Mouse (Mus musculus): Measurements from ENCODE around the gene Bex4. TPM values are rescaled to one million over a fixed set of nuclear protein-coding genes. Genes with fewer than 3 reads are reported as not detected.
"Not testable (repeated sequence)": the region's sequence is repeated elsewhere in the genome, so short reads cannot be mapped to it uniquely, and the experiment has no call there.

Bex4 gene
- polyA plus RNA-seq, 1 experiment: not detected

DNA sequence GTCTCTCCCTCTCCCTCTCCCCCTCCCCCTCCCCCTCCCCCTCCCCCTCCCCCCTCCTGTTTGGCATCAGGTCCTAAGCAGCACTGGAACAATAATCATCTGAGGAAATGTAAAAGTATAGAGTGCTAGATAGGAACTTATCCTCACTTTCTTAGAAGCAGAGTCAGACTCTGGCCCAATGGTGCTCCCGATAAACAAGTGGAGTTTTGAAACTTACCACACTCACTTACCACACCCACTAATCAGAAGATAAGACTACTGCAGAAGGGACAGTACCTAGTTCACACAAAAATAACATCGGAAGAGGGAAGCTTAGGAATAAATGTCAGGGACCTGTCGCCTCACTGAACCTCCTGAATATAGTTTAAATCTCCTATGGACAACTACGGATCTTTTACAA is 3.2 kb upstream of the Bex4 start:
- no peak for TF ChIP-seq TCF3 (IDR thresholded peaks at IDR 0.05; ENCODE audit: insufficient read length, low read depth)
- TF ChIP-seq MAX (IDR thresholded peaks at IDR 0.05; ENCODE audit: low read depth): no peak
- H3K4me3 ChIP-seq: no peak overlapping the region
- no peaks in the 10 kb centered on the region for H3K36me3 ChIP-seq (ENCODE audit: control insufficient read depth, insufficient read depth)
- no peaks in the 10 kb centered on the region for H3K79me2 ChIP-seq (ENCODE audit: control insufficient read depth, insufficient read depth)
- H3K4me2 ChIP-seq (ENCODE audit: low read depth): no peak overlapping the region
- H3K27me3 ChIP-seq (ENCODE audit: control insufficient read depth, insufficient read depth, insufficient read length): no peaks in the 10 kb centered on the region
- H3ac ChIP-seq (ENCODE audit: control insufficient read depth, insufficient read length): no peak overlapping the region

DNA sequence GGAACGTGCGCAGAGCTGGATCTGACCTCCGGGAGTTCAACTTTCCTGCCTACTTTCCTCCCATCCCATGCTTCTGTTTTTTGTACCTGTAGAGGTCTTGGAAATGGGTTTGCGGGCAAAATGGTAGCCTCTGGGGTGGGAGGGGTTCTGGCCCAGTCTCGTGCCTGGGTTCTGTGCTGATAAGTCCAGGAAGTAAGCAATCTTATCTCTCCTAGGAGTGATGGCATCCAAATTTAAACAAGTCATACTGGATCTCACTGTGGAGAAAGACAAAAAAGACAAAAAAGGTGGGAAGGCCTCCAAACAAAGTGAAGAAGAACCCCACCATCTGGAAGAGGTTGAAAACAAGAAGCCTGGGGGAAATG is 826 bp downstream of the Bex4 start:
- H3ac ChIP-seq (ENCODE audit: control insufficient read depth, insufficient read length); H3K27me3 ChIP-seq (ENCODE audit: control insufficient read depth, insufficient read depth, insufficient read length); H3K36me3 ChIP-seq (ENCODE audit: control insufficient read depth, insufficient read depth); H3K4me3 ChIP-seq; H3K79me2 ChIP-seq (ENCODE audit: control insufficient read depth, insufficient read depth); H3K4me2 ChIP-seq (ENCODE audit: low read depth): not testable (repeated sequence)

DNA sequence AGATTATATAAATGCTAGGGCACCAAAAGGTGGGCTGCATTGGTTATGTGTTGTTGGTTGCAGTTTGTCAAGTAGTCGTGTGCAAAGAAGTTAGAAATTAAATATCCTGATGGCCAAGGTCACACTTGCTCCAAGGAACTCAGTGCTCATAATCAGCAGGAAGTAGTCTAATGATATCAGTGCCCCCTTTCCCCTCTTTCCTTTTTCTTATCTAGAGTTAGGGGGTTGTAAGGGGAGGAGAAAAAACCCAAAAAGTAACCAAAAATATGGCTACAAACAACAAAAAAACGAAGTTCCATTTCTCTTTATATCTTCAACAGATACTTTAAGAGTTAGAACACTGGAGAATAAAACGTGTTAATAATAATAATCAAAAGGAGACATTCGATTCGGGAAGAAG is 2.6 kb downstream of the Bex4 start:
- Histone ChIP-seq H3K4me3 (no peak overlapping the region), H3K27me3 (ENCODE audit: control insufficient read depth, insufficient read depth, insufficient read length) (no peaks in the 10 kb centered on the region), H3K79me2 (ENCODE audit: control insufficient read depth, insufficient read depth) (no peaks in the 10 kb centered on the region), H3ac (ENCODE audit: control insufficient read depth, insufficient read length) (no peak overlapping the region), H3K36me3 (ENCODE audit: control insufficient read depth, insufficient read depth) (no peaks in the 10 kb centered on the region), H3K4me2 (ENCODE audit: low read depth) (no peak overlapping the region)
- TF ChIP-seq TCF3 (IDR thresholded peaks at IDR 0.05; ENCODE audit: insufficient read length, low read depth) (no peak), MYOG (IDR thresholded peaks at IDR 0.05; ENCODE audit: control insufficient read depth in 1 of 3, insufficient read depth in 1 of 3, insufficient read length in 2 of 3, low read depth in 2 of 3) (no peak), E2F4 (IDR thresholded peaks at IDR 0.05; ENCODE audit: insufficient read depth) (no peak), MAX (IDR thresholded peaks at IDR 0.05; ENCODE audit: low read depth) (no peak), CEBPB (IDR thresholded peaks at IDR 0.05; ENCODE audit: insufficient read depth, poor library complexity, severe bottlenecking) (no peak), MYOD1 (IDR thresholded peaks at IDR 0.05; ENCODE audit: control insufficient read depth in 1 of 3, insufficient read length in 2 of 3, low read depth in 2 of 3) (no peak), POLR2AphosphoS2 (IDR thresholded peaks at IDR 0.05; ENCODE audit: insufficient read length, low read depth) (no peak), POLR2A (IDR thresholded peaks at IDR 0.05; ENCODE audit: insufficient read length, low read depth) (no peak), REST (IDR thresholded peaks at IDR 0.05; ENCODE audit: insufficient read depth, insufficient read length) (no peak)

DNA sequence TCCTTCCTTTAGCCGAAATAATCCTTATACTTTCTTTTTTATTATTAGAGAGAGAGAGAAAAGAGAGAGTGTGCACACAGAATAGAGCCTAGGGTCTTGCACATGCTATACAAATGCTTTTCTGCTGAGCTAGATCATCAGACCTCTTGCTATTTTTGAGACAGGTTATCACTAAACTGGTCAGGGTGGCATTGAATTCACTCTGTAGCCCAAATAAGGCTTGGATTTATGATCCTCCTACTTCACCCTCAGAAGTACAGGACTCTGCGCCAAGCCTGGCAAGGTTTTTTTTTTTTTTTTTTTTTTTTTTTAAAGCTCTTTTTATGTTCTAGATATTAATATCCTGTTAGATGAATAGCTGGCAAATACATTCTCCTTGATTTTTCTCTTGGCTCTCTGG is 4.9 kb downstream of the Bex4 start:
- peaks cover 6% of the 10 kb centered on the region for H3K27me3 ChIP-seq (ENCODE audit: control insufficient read depth, insufficient read depth, insufficient read length)
- H3K4me2 ChIP-seq (ENCODE audit: low read depth): no peak overlapping the region
- TF ChIP-seq CEBPB (IDR thresholded peaks at IDR 0.05; ENCODE audit: insufficient read depth, poor library complexity, severe bottlenecking): no peak
- no peak for TF ChIP-seq TCF12 (IDR thresholded peaks at IDR 0.05; ENCODE audit: insufficient read depth, poor library complexity, severe bottlenecking)
- H3ac ChIP-seq (ENCODE audit: control insufficient read depth, insufficient read length): no peak overlapping the region
- no peaks in the 10 kb centered on the region for H3K79me2 ChIP-seq (ENCODE audit: control insufficient read depth, insufficient read depth)
- no peaks in the 10 kb centered on the region for H3K36me3 ChIP-seq (ENCODE audit: control insufficient read depth, insufficient read depth)
- no peak overlapping the region for H3K4me3 ChIP-seq

DNA sequence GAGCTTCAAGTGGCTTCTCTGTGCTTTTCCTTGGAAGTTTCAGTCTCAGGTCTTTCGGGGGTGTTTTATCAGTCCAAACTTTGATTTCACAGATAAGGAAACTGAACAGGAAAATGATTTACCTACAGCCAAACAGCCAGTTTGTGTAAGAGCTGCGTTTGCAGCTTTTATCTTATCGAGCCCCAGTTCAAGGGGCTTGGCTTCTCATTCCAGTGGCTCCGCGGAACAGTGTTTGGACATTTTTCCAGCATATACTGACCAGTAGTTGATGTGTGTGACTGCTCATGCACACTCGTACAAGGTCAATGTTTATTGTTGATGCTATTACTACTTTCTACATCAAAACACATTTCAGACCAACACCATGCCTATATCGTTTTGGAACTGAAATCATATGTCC is 5.4 kb downstream of the Bex4 start:
- H3K36me3 ChIP-seq (ENCODE audit: control insufficient read depth, insufficient read depth): no peaks in the 10 kb centered on the region
- no peak for TF ChIP-seq CEBPB (IDR thresholded peaks at IDR 0.05; ENCODE audit: insufficient read depth, poor library complexity, severe bottlenecking)
- no peak for TF ChIP-seq REST (IDR thresholded peaks at IDR 0.05; ENCODE audit: insufficient read depth, insufficient read length)
- TF ChIP-seq USF1 (IDR thresholded peaks at IDR 0.05; ENCODE audit: low read depth): no peak
- no peak for TF ChIP-seq TCF3 (IDR thresholded peaks at IDR 0.05; ENCODE audit: insufficient read length, low read depth)
- TF ChIP-seq MYOG (IDR thresholded peaks at IDR 0.05; ENCODE audit: control insufficient read depth in 1 of 3, insufficient read depth in 1 of 3, insufficient read length in 2 of 3, low read depth in 2 of 3): no peak
- no peak for TF ChIP-seq POLR2A (IDR thresholded peaks at IDR 0.05; ENCODE audit: insufficient read length, low read depth)
- TF ChIP-seq SRF (IDR thresholded peaks at IDR 0.05; ENCODE audit: control insufficient read depth, insufficient read length, low read depth): no peak
- TF ChIP-seq E2F4 (IDR thresholded peaks at IDR 0.05; ENCODE audit: insufficient read depth): no peak
- no peaks in the 10 kb centered on the region for H3K79me2 ChIP-seq (ENCODE audit: control insufficient read depth, insufficient read depth)
- no peak overlapping the region for H3K4me2 ChIP-seq (ENCODE audit: low read depth)
- peaks cover 6% of the 10 kb centered on the region for H3K27me3 ChIP-seq (ENCODE audit: control insufficient read depth, insufficient read depth, insufficient read length)
- H3ac ChIP-seq (ENCODE audit: control insufficient read depth, insufficient read length): no peak overlapping the region
- no peak overlapping the region for H3K4me3 ChIP-seq

DNA sequence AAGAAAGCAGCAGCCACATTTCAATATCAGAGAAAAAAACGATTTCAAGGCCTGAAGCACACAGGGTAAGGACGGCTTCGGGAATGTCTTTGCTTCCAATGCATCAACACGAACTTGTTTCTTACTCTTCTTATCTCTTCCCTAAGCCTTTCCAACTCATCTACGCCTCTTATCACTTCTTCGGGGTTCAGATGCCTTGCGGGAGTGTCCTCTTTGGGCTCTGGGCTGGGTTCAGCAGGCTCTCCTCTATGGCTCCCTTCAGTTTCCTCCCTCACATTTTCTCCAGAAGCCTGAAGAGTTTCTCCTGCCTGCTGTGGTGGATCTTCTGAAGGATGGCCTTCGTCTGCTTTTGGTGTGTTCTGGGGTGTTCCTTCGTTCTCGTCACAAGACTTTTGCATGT is 31.8 kb downstream of the Bex4 start:
- H3K4me2 ChIP-seq (ENCODE audit: low read depth): peak overlapping the region; percentile 55
- H3K4me3 ChIP-seq: peak overlapping the region; percentile 82
- no peaks in the 10 kb centered on the region for H3K36me3 ChIP-seq (ENCODE audit: control insufficient read depth, insufficient read depth)
- no peak for TF ChIP-seq POLR2AphosphoS2 (IDR thresholded peaks at IDR 0.05; ENCODE audit: insufficient read length, low read depth)
- no peak for TF ChIP-seq MYOD1 (IDR thresholded peaks at IDR 0.05; ENCODE audit: control insufficient read depth in 1 of 3, insufficient read length in 2 of 3, low read depth in 2 of 3)
- TF ChIP-seq E2F4 (IDR thresholded peaks at IDR 0.05; ENCODE audit: insufficient read depth): no peak
- TF ChIP-seq CEBPB (IDR thresholded peaks at IDR 0.05; ENCODE audit: insufficient read depth, poor library complexity, severe bottlenecking): no peak
- no peak for TF ChIP-seq MAX (IDR thresholded peaks at IDR 0.05; ENCODE audit: low read depth)
- TF ChIP-seq TCF12 (IDR thresholded peaks at IDR 0.05; ENCODE audit: insufficient read depth, poor library complexity, severe bottlenecking): no peak
- TF ChIP-seq TCF3 (IDR thresholded peaks at IDR 0.05; ENCODE audit: insufficient read length, low read depth): no peak
- no peak for TF ChIP-seq POLR2A (IDR thresholded peaks at IDR 0.05; ENCODE audit: insufficient read length, low read depth)
- no peak for TF ChIP-seq MYOG (IDR thresholded peaks at IDR 0.05; ENCODE audit: control insufficient read depth in 1 of 3, insufficient read depth in 1 of 3, insufficient read length in 2 of 3, low read depth in 2 of 3)
- no peak for TF ChIP-seq USF1 (IDR thresholded peaks at IDR 0.05; ENCODE audit: low read depth)
- TF ChIP-seq REST (IDR thresholded peaks at IDR 0.05; ENCODE audit: insufficient read depth, insufficient read length): no peak
- TF ChIP-seq SRF (IDR thresholded peaks at IDR 0.05; ENCODE audit: control insufficient read depth, insufficient read length, low read depth): no peak
- H3ac ChIP-seq (ENCODE audit: control insufficient read depth, insufficient read length): no peak overlapping the region
- no peaks in the 10 kb centered on the region for H3K27me3 ChIP-seq (ENCODE audit: control insufficient read depth, insufficient read depth, insufficient read length)
- peaks cover 7% of the 10 kb centered on the region for H3K79me2 ChIP-seq (ENCODE audit: control insufficient read depth, insufficient read depth)

All from myocyte (in vitro differentiated cells).